Mouse (Mus musculus): Measurements from ENCODE around the gene Tmem59l. TPM values are rescaled to one million over a fixed set of nuclear protein-coding genes. Genes with fewer than 3 reads are reported as not detected.

The Tmem59l gene
- polyA plus RNA-seq (2016; fragmentation: Nextera tagmentation; extraction: Ambion mirVana): 11.1 and 11.5 TPM in 2 replicates

DNA sequence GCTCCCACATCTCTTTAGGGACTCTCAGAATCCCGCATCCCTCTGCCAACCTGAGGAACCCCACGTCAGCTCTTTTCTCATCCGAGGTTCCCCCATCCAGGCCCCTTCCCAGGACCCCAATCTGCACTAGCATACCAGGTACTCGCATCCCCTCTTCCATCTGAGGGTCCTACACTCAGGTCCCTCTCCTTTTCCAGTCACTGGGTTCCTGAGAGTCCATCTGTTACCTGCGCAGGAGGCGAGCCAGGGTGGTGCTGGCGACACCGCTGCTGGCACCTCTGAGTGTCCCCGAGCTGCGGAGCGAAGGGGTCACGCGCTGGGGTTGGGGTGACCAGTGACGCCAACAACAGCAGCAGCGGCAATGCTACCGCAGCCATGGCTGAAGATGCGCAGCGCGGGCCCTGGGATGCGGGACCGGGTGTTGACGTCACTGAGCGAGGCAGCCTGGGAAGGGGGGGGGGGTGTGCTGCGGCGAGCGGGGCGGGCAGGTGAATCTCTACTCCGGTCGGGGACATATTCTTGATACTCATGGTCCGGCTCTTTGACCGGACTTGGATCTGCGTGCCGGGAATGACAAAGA lies at the start of gene Tmem59l:
Gene Tmem59l, minus strand, starts transcription at position 418 of the 580 bp plus-strand sequence.
- H3K27me3 ChIP-seq (ENCODE audit: insufficient read depth, poor library complexity, severe bottlenecking): peaks cover 100% of the 10 kb centered on the region
- WGBS: 4% methylated on average over 33 of the region's 33 CpGs
- no peaks in the 10 kb centered on the region for H3K9me3 ChIP-seq
- DNase-seq (ENCODE audit: low spot score): no peak
- H3K36me3 ChIP-seq: no peaks in the 10 kb centered on the region
- peaks cover 65% of the 10 kb centered on the region for H3K4me1 ChIP-seq (replicated peaks)
- peak within 1 kb of the TSS; percentile 49 for H3K4me3 ChIP-seq
- H3K27ac ChIP-seq: peak within 1 kb of the TSS; percentile 71

DNA sequence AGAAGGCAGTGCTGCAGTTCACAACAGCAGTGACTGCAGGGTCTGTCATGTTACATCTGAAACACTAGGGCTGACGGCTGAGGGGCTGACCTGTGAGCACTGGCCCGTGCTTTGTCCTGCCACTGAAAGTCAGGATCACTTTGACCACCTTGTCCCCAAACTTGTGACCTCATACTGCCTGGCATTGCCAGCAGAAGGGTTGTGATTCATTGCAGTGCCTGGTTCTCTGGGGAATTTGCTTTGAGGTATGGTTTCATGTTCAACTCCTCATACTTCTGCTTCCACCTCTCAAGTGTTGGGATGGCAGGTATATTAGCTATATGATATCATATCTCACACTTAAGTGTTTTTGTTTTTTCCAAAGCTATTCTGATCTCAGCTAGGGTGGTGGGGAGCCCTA lies 48.5 kb upstream of the Tmem59l start:
- WGBS: 88% methylated on average over 2 of the region's 2 CpGs
- Histone ChIP-seq H3K9me3 (no peaks in the 10 kb centered on the region), H3K36me3 (peaks cover 70% of the 10 kb centered on the region), H3K4me3 (no peak overlapping the region), H3K4me1 (replicated peaks) (peaks cover 27% of the 10 kb centered on the region), H3K27ac (no peak overlapping the region), H3K27me3 (ENCODE audit: insufficient read depth, poor library complexity, severe bottlenecking) (no peaks in the 10 kb centered on the region)
- no peak for DNase-seq (ENCODE audit: low spot score)

DNA sequence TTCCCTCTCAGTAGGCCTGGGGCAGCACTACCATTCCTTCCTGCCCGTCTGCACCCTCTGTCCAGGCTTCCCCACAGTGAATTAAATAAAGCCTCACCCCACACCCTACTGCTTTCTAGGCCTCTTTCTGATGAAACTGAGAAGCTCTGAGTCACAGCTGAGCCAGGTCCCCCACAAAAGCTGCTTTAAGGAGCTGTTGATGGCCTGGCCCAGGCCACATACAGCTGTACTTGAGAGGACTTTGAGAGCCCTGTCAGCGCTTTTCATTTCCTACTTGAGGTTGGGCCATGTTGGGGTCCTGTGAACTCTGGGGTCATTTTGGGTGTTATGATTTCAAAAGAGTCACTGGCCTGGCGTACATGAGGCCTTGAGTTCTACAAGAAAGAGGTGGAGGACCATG lies 48.1 kb upstream of the Tmem59l start:
- H3K4me1 ChIP-seq (replicated peaks): peaks cover 22% of the 10 kb centered on the region
- no peak overlapping the region for H3K27ac ChIP-seq
- no peaks in the 10 kb centered on the region for H3K27me3 ChIP-seq (ENCODE audit: insufficient read depth, poor library complexity, severe bottlenecking)
- WGBS: 95% methylated on average over 3 of the region's 3 CpGs
- no peak for DNase-seq (ENCODE audit: low spot score)
- no peak overlapping the region for H3K4me3 ChIP-seq
- H3K9me3 ChIP-seq: no peaks in the 10 kb centered on the region
- H3K36me3 ChIP-seq: peaks cover 75% of the 10 kb centered on the region

DNA sequence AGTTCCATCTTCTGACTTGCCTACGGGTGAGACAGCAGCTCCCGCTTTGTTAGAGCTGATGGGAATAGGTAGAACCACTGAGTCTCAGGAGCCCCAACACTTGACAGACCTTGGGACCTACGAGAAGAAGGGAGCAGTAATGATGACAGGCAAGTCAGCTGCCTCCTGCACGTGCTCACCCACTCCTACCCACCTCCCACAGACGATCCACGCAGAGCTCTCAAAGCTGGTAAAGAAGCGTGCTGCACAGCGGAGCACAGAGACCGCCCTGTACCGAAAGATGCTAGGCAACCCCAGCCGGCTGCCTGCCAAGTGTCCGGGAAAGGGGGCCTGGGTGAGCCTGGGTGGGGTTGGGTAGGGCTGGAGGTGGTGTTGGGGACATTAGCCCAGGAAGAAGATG lies 47.1 kb upstream of the Tmem59l start:
- no peaks in the 10 kb centered on the region for H3K27me3 ChIP-seq (ENCODE audit: insufficient read depth, poor library complexity, severe bottlenecking)
- DNase-seq (ENCODE audit: low spot score): no peak
- H3K4me3 ChIP-seq: no peak overlapping the region
- H3K27ac ChIP-seq: no peak overlapping the region
- 92% methylated on average over 12 of the region's 12 CpGs for whole genome bisulfite sequencing
- no peaks in the 10 kb centered on the region for H3K9me3 ChIP-seq
- peaks cover 84% of the 10 kb centered on the region for H3K36me3 ChIP-seq
- peaks cover 20% of the 10 kb centered on the region for H3K4me1 ChIP-seq (replicated peaks)

DNA sequence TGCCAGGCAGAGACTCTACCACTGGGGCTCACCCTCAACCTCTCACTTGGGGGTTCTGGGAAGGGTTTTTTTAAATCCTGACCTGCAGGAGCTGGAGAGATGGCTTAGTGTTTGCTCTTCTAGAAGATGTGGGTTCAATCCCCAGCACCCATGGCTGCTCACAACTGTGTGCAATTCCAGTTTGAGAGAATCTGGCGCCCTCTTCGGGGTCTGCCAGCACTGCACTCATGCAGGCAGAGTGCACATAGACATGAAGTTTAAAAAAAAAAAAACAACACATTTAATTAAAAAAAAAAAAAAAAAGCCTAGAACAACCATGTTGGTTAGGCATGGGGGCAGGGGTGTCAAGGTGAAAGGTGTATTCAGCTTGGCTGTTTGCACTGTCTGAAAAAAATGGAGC lies 43.2 kb upstream of the Tmem59l start:
- Histone ChIP-seq H3K4me1 (replicated peaks) (peaks cover 35% of the 10 kb centered on the region), H3K36me3 (peaks cover 61% of the 10 kb centered on the region), H3K27me3 (ENCODE audit: insufficient read depth, poor library complexity, severe bottlenecking) (no peaks in the 10 kb centered on the region), H3K27ac (no peak overlapping the region), H3K4me3 (no peak overlapping the region), H3K9me3 (no peaks in the 10 kb centered on the region)
- no peak for DNase-seq (ENCODE audit: low spot score)
- WGBS: 85% methylated on average over 2 of the region's 2 CpGs

DNA sequence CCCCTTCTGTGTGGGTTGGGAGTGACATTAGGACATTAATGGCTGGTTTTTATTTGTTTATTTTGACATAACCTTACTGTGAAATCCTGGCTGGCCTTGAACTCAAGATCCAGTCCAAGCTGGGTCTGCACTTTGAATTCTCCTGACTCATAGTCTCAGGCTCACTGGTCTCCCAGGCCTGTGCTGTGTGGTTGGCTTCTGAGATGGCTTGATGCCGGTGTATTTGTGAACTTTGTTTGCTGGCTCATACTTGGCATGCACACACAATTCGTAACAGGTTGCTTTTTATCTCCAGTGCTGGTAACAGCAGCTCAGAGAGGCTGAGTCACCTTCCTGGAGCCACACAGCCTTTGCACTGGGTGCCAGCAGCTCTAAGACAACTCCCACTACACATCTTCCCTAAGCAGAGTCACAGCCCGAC lies 42.6 kb upstream of the Tmem59l start:
- Histone ChIP-seq H3K27ac (no peak overlapping the region), H3K27me3 (ENCODE audit: insufficient read depth, poor library complexity, severe bottlenecking) (no peaks in the 10 kb centered on the region), H3K9me3 (no peaks in the 10 kb centered on the region), H3K4me1 (replicated peaks) (peaks cover 35% of the 10 kb centered on the region), H3K4me3 (no peak overlapping the region), H3K36me3 (peaks cover 56% of the 10 kb centered on the region)
- WGBS: 95% methylated on average over 3 of the region's 3 CpGs
- DNase-seq (ENCODE audit: low spot score): no peak

DNA sequence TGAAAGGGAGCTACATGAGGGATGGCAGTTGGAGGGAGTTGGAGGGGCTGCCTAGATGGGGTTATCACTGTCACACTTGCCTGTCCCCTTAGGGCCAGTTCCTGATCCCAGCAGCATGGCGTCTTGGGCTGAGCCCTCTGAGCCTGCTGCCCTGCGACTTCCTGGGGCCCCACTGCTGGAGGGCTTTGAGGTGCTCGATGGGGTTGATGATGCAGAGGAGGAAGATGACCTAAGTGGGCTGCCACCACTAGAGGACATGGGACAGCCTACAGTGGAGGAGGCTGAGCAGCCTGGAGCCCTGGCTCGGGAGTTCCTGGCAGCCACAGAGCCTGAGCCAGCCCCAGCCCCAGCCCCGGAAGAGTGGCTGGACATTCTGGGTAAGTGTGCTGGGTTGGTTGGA lies 42.1 kb upstream of the Tmem59l start:
- H3K36me3 ChIP-seq: peaks cover 51% of the 10 kb centered on the region
- no peak overlapping the region for H3K27ac ChIP-seq
- H3K4me3 ChIP-seq: peak overlapping the region; percentile 19; the same call in 1 of the 2 replicates
- no peaks in the 10 kb centered on the region for H3K9me3 ChIP-seq
- DNase-seq (ENCODE audit: low spot score): no peak
- peaks cover 35% of the 10 kb centered on the region for H3K4me1 ChIP-seq (replicated peaks)
- 89% methylated on average over 5 of the region's 5 CpGs for WGBS
- no peaks in the 10 kb centered on the region for H3K27me3 ChIP-seq (ENCODE audit: insufficient read depth, poor library complexity, severe bottlenecking)

DNA sequence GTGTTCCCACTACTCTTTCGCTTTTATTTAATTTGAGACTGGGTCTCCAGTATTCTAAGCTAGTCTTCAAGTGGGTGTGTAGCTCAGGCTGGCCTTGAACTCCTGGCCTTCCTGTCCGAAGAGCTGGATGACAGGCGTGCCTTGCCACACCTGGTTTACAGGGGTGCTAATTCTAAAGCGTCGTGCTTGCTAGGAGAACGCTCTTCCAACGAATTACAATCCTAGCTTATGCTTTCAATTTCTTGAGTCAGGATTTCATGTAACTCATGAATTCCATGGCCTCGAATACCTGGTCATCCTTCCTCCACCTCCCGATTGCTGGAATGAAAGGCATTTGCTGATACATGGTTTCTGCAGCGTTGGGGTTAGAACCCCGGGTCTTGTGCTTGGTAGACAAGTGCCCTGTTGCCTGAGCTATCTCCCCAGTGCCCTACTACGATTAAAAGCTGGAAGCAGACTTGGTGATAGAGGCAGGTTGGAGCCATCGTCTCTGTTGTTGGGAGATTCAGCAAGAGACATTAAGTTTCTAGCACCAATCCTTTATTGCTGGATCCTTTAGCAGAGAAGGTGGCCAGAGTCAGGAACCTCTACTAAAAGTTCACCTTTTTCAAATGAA lies 41.1 kb upstream of the Tmem59l start:
- H3K36me3 ChIP-seq: peaks cover 41% of the 10 kb centered on the region
- DNase-seq (ENCODE audit: low spot score): no peak
- WGBS: 38% methylated on average over 13 of the region's 13 CpGs
- H3K27ac ChIP-seq: peak overlapping the region; percentile 99
- H3K4me1 ChIP-seq (replicated peaks): peaks cover 39% of the 10 kb centered on the region
- no peaks in the 10 kb centered on the region for H3K27me3 ChIP-seq (ENCODE audit: insufficient read depth, poor library complexity, severe bottlenecking)
- peak overlapping the region; percentile 87 for H3K4me3 ChIP-seq
- no peaks in the 10 kb centered on the region for H3K9me3 ChIP-seq

DNA sequence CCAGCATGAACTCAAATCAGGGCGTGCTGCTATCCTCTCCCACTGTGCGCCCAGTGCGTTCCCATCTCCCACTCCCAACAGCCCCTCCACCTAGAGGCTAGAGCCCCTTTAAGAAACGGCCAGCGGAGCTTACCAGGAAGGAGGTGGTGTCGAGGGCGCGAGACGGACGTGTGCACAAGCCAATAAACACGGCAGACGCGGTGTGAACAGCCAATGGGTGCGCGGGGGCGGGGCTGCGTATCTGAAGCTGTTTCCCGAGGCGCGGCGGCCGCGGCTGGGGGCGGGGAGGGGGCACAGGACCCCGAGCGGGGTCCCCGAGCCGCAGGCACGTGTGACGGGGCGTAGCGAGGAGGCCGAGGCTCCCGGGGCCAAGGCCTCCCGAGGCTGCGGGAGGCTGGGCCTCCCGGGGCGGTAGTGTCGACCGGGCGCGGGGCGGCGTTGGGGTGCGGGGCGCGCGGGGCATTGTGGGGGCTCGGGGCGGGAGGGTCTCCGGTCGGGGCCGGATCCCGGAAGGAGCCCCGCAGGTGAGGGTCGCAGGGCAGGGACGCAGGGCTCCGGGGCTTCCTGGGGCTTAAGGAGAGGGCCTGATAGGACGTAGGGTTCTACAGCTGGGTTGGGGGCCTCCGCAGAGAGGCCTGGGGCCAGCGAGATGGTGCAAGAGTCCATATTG lies 40.5 kb upstream of the Tmem59l start, which contains the start of the genes Fkbp8 and Kxd1:
Gene Fkbp8, plus strand, starts transcription at position 213 of the 670 bp plus-strand sequence.
Gene Kxd1, minus strand, starts transcription at position 445 of the 670 bp plus-strand sequence.
- peaks cover 41% of the 10 kb centered on the region for H3K4me1 ChIP-seq (replicated peaks)
- H3K9me3 ChIP-seq: no peaks in the 10 kb centered on the region
- peak; percentile 98 for DNase-seq (ENCODE audit: low spot score)
- under 1% methylated on average over 61 of the region's 61 CpGs for WGBS
- peak within 1 kb of the TSS; percentile 87 for H3K4me3 ChIP-seq
- H3K27me3 ChIP-seq (ENCODE audit: insufficient read depth, poor library complexity, severe bottlenecking): no peaks in the 10 kb centered on the region
- H3K36me3 ChIP-seq: peaks cover 35% of the 10 kb centered on the region
- H3K27ac ChIP-seq: peak within 1 kb of the TSS; percentile 99

DNA sequence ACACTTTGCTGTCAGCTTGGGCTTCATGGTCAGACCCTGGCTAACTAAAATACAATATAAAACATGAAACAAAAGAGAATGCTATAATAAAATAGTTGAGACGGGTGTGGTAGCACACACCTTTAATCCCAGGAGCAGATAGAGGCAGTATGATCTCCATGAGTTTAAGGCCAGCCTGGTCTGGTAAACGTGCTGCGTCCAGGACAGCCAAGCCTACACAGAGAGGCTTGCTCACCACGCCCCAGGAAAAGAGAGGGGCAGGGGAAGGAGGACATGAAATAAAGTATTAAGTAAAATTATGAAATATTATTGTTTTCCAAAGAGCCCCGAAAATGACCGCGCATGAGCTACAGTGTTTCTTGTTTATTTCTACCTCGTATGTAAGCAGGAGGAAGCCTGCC lies 40.0 kb upstream of the Tmem59l start:
- Histone ChIP-seq H3K27ac (peak overlapping the region; percentile 99), H3K27me3 (ENCODE audit: insufficient read depth, poor library complexity, severe bottlenecking) (no peaks in the 10 kb centered on the region), H3K4me1 (replicated peaks) (peaks cover 45% of the 10 kb centered on the region), H3K4me3 (peak overlapping the region; percentile 87), H3K9me3 (no peaks in the 10 kb centered on the region), H3K36me3 (peaks cover 29% of the 10 kb centered on the region)
- whole genome bisulfite sequencing: 4% methylated on average over 8 of the region's 8 CpGs
- no peak for DNase-seq (ENCODE audit: low spot score)

DNA sequence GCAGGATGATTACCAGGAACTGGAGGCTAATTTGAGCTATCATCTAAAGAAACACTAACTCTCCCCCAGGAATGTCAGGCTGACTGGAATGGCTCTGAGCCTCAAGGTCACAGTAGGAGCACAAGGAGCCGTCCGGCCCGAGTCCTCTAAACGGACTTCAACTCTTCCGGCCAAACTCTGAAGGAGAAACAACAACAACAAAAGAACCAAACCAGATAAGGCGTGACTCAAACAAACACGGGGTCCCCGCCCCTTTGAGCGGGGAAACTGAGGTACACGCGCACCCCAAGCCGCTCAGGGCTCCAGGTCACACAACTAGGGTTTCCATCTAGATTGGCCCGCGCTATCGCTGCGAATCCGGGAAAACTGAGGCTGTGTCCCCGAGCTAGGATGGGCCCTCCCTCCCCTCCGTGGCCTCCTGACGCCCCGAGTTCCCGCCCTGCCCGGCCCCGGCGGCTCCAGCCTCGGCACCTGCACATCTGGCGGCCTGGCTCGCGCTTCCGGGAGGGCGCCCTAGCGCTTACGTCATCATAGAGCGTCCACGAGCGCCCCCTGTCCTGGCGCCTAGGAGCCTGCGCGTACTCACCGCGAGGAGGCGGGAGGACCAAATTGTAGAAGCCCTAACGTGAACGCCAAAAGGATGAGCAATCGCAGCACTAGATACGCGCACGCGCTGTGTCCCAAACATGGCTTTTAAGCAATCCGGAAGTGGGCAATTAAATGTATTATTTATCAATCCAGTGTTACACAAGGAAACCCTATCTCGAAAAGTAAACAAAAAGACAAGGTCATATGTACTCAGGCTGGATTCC lies 35.6 kb upstream of the Tmem59l start:
- Histone ChIP-seq H3K9me3 (no peaks in the 10 kb centered on the region), H3K36me3 (peaks cover 22% of the 10 kb centered on the region), H3K4me1 (replicated peaks) (peaks cover 30% of the 10 kb centered on the region), H3K4me3 (peak overlapping the region; percentile 68), H3K27ac (peak overlapping the region; percentile 87), H3K27me3 (ENCODE audit: insufficient read depth, poor library complexity, severe bottlenecking) (no peaks in the 10 kb centered on the region)
- WGBS: under 1% methylated on average over 51 of the region's 51 CpGs
- peak; percentile 95 for DNase-seq (ENCODE audit: low spot score)

DNA sequence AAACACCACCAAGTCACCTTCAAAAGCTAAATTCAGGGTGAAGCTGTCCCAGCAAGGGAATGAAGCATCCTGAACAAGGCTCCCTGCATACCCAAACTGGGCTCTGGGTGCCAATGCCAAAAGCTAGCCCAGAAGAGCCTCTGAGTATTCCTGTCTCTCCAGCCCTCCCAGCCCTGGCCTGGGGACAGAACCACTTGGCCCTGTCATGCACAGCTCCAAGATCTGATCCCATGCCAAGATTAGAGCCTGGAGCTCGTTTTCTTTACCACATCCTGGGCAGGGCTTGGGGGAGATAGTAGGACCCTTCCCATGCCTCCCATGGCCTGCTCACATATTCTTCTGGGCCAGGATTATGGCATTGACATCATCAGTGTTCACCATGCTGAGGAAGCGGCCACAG lies 32.4 kb upstream of the Tmem59l start:
- Histone ChIP-seq H3K27me3 (ENCODE audit: insufficient read depth, poor library complexity, severe bottlenecking) (no peaks in the 10 kb centered on the region), H3K4me3 (0 out of 2 replicates have a peak overlapping the region, but pooled peaks have one; percentile 4), H3K9me3 (no peaks in the 10 kb centered on the region), H3K36me3 (peaks cover 49% of the 10 kb centered on the region), H3K27ac (no peak overlapping the region), H3K4me1 (replicated peaks) (peaks cover 17% of the 10 kb centered on the region)
- no peak for DNase-seq (ENCODE audit: low spot score)
- WGBS: 74% methylated on average over 2 of the region's 2 CpGs
